Mouse (Mus musculus): ENCODE measurements at regions not wholly inside any gene's neighbourhood (a gene's known extent, or its start where the extent isn't known, plus 50 kb on each side); places are given as distances from the start of the nearest gene placed in this dataset.
"Not testable (repeated sequence)": the region's sequence is repeated elsewhere in the genome, so short reads cannot be mapped to it uniquely, and the experiment has no call there.

DNA sequence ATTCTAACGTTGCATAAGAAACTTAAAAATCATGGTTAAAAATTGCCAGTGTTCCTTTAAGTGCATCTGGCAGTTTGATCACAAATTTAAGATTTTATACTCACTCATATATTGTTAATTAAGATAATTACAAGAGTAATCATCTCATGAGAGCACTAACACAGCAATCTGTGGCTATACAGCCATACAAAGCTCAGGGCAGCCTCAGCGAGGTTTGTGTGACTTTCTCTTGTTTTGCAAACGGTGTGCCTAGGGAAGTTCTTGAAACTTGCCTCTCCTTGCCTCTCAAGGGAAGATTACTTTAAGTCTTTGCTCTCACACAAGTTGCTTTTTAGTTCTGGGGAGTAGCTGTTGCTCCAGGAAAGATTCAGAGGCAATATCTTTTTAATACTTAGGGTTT is 58.1 kb upstream of the Slc1a4 start:
- DNase-seq: no peak

DNA sequence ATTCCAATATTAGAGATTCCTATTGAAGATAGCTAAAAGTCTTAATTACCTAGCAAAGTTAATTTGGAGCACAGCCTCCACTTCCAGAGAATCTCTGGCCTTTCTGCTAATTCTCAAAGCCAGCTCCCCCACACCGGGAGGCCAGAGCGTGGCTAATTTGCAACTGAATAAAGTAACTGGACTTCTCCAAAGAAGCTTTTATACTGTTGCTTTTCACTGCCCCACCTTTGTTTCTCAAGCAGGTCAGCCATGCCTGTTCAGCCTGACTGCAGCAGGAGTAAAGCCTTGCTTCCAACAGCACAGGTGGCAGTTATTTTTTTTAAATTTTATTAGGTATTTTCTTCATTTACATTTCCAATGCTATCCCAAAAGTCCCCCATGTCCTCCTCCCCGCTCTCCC is 60.8 kb upstream of the Slc1a4 start:
- not testable (repeated sequence) for DNase-seq

GRCm38 (mm10) chr11:20393807-20394206 is 61.3 kb upstream of the Slc1a4 start:
- DNase-seq: not testable (repeated sequence)

DNA sequence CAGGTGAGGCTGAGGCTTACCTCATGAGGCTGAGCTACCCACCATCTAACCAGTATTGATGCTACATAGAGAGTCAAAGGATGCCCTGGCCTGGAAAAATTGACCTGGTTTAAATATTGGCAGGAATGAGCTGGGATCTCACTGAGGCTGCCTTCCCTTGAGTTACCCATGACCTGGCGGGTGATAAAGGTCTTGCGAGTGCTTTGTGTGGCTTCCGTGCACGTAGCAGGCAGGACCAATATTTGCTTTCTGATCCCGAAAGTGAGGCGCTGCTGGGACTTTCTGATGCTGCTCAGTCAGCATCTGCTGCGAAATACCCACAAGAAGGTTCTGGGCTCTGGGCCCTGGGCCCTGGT is 63.3 kb upstream of the Slc1a4 start:
- DNase-seq: peak; percentile 24

DNA sequence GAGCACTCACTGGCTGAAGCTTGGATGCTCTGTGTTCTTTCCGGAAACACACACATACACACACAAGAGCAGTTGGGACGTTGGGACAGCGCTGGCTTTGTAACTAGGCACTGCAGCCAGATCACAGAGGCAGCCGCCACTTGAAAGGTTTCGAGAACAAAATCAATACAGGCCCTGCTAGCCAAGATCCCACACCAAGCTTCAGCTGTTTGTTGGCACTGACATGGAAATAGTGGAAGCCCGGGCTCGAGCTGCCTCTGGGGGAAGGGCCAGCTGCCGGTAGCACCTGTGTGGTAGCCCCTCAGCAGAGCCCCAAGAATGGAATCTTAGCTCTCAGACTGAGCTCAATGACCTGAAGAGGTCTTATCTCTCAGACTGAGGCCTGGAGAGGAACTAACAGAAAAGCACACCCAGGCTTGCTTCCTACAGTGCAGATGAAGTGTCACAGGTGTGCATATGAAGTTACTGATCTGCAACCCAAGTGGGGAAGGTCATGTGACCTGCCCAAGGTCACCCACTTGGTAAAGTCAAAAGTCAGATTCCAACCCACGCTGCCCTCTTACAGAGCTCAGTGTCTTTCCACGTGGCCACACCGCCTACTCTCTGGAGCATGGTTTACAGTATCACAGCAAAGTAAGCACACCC is 63.8 kb upstream of the Slc1a4 start:
- DNase-seq: no peak

- no peak for DNase-seq
Measured at GRCm38 (mm10) chr11:20396884-20397283, 64.4 kb upstream of the Slc1a4 start.

- DNase-seq: peak; percentile 95
Measured at GRCm38 (mm10) chr11:20400302-20401234, 68.1 kb upstream of the Slc1a4 start.

DNA sequence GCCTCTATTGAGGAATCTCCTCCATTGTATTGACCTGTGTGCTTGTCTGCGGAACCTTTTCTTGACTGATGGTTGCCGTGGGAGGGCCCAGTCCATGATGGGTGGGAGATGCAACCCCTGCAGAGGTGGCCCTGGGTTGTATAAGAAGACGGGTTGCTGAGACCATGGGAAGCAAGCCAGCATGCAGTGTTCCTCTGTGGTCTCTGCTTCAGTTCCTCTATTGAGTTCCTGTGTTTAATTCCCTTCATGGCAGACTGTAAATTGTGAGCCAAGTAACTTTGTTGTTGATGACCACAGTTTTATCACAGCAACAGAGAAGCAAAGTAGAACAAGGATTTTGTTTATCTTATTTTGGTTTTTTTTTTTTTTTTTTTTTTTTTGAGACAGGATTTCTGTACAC is 70.9 kb upstream of the Slc1a4 start:
- no peak for DNase-seq

DNA sequence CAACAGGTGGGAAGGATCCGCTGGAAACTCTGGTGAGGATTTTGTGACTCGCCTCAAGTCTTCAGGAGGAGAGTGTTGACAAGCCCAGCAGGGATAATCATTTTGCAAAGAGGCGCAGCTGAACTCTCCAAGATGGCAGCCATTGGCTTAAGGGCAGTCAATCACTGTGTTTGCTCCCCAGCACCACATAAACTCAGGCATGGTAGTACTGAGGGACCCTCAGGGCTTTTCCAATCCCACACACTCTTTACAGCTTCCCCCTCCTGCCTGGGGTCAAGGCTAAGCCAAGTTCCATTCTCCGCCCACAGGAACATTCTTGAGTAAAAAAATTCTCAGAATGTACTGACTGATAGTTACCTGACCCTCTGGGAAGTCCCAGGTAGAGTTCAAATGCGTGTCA is 72.0 kb upstream of the Slc1a4 start:
- no peak for DNase-seq

GRCm38 (mm10) chr11:20418141-20418540 is 85.6 kb upstream of the Slc1a4 start:
- no peak for DNase-seq

DNA sequence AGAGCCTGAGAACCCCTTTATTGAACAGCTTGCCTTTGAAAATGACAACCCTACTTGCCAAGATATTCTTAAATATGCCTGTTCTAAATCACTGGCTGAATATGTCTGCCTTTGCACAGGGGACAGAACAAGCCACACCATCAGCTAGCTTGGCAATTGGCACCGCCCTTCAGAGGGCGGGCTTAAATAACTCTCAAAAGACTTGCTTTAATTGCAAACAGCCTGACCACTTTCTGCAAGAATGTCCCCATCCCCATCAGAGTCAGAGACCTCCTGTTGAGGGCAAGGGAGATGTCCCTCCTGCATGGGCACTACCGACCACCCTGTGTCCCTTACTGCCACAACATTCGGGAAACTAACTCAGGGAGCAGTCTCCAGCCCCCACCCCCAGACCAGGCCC is 88.4 kb upstream of the Slc1a4 start:
- DNase-seq: no peak

DNA sequence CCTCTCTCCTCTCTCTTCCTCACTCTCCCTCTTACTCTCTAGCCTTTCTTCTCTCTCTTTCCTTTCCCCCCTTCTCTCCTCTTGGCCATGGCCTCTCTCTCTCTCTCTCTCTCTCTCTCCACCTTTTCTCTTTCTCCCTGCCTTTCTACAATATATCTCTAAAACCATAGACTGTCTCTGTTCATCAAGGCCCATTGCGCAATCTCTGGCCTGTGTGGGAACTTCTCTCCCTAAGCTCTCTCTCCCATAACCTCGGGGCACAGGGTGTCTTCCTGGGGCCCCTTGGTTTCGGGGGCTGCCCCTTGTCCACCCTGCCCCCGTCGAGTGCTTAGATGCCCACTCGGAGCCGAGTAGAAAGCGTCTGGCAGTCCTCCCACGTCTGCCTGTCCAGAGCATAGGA is 103.5 kb upstream of the Slc1a4 start:
- no peak for DNase-seq

DNA sequence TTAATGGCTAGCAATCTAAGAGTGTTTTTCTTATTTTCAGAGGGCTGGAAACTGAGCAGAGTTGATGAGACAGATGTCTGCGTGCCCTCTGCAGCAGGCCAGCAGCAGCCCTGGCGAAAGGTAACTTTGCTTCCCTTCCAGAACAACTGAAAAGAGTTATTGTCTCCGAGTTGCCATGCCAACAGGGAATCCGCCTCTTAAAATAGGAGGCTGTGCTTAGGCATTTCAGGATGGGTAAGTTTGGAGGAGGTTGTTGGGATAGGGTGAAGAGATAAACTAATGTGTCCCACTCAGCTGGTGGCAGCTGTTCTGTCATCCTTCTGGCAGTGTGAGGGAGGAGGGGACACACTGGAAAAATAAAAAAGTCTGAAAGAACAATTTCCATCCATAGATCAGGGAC is 100.6 kb upstream of the Sertad2 start:
- peak; percentile 11 for DNase-seq

- DNase-seq: peak; percentile 55
Measured at GRCm38 (mm10) chr11:20445061-20445902, 97.8 kb upstream of the Sertad2 start.

- DNase-seq: peak; percentile 87
Measured at GRCm38 (mm10) chr11:20445903-20446264, 97.2 kb upstream of the Sertad2 start.

GRCm38 (mm10) chr11:20452901-20453300 is 90.2 kb upstream of the Sertad2 start:
- no peak for DNase-seq

- DNase-seq: no peak
Measured at GRCm38 (mm10) chr11:20453786-20454185, 89.3 kb upstream of the Sertad2 start.

DNA sequence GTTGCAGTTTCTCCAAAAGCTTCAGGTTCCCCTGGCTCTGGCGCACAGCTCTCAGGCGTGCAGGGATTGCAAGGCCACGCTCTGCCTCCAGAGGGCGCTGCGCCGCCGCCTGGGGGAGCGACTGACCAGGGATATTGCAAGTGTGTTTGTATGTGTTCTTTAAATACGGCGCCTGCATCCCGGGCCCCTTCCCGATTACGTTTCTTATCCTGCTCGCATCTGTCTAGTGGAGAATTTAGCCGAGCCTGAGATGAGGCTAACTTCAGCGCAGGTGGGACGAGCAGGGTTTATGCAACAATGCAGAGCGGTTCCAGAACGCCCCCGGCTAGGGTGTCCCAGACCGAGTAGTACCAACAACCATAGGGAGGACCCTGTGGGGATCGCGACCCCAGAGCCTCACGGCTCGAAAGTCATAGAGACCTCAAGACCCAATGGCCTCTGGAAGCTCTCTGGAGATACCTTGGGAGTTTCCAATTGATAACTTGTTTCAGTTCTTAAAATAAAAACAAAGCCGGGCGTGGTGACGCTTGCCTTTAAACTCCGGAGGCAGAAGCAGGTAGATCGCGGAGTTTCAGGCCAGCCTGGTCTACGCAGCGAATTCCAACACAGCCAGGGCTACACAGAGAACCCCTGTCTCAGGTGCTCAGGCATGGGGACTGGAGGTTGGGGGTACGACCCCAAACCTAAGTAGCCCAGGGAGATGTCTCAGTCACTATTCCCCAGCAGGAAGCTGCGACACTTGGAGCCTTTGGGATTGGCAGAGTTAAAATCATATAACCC is 87.8 kb upstream of the Sertad2 start:
- peak; percentile 85 for DNase-seq

DNA sequence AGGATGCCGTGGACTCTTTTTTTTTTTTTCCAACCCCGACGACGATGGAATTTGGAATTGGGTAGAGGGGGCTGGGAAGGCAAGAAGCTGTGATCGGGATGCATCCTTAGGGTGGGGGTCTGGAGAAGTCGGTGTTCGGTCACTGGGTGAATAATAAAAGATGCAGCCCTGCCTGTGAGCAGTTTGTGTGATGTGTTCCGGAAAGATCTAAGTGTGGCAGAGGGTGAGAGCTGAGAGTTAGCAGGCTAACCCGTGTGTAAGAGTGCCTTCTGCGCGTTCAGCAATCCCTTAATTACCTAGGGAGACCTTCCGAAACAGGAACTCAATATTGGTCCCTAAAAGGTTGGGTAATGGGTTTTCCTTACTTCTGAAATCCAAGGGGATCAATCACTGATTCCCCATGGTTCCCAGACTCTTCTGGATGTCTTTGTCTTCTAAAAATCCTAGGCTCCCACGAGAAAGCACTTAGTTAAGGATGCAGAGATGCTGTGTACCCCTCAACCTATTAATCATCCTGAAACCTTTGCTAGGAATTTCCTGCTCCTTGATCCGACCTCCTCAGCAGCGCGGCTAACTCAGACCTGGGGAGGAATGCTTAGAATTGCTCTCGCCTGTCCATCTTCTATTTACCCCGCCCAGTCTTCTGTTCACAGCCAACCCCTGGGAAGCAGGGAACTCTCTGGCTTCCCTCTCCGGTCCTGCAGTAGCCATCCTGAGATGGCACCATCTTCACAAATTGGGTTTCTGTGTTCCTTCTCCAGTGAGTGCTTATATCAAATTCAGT is 87.0 kb upstream of the Sertad2 start:
- DNase-seq: peak; percentile 68

DNA sequence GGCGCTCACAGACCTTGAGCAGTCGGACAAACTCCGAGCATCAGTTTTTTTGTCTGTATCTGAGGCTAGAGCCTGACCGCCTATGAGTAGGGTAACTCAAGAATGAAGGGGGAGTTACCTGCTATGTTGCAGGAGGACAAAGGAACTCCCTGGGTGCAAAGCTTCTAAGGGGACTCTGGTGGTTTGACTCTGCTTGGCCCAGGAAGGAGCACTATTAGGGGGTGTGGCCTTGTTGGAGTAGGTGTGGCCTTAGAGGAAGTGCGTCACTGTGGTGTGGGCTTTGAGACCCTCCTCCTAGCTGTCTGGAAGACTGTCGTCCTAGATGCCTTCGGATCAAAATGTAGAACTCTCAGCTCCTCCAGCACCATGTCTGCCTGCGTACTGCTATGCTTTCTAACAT is 83.9 kb upstream of the Sertad2 start:
- no peak for DNase-seq

DNA sequence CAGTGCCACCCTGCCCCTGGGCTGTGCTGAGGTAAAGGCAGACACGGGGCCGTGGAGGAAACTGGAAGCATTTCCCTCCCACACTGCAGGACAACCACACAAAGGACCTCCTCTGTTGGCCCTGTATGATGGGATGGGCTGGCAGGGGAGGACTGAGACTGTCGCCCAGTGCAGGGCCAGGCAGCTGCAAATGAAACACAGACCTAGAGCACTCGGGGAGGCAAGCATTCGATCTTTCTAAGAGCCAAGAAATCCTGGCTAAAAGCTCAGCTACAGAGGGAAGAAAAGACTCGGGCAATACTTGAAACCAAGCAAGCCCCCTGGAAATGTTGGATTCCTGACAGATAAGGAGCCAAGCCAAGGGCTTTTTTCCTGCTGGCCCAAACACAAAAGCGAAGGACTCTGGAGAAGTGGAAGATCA is 82.5 kb upstream of the Sertad2 start:
- no peak for DNase-seq

DNA sequence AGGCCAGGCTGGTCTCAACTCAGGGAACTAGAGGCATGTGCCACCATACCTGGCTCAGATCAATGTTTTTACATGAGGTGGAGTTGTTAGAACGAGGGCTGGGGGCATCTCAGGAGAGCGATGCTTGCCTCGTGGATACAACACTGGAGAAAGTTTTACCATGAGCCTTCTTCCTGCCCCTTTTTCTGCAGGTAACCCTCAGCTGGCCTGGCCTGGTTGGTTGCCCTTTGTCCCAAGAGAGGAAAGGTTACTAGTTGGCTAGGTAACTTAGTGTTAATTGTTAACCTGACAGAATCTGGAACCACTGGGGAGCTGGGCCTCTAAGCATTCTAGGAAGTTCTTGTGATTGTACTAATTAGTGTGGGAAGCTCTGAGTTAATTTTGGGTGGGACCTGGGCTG is 81.0 kb upstream of the Sertad2 start:
- DNase-seq: no peak
